Mouse (Mus musculus): Measurements from ENCODE around the gene Spata32. TPM values are rescaled to one million over a fixed set of nuclear protein-coding genes. Genes with fewer than 3 reads are reported as not detected.

The Spata32 gene
- polyA plus RNA-seq, 1 experiment from 2014 or later, result not detected

DNA sequence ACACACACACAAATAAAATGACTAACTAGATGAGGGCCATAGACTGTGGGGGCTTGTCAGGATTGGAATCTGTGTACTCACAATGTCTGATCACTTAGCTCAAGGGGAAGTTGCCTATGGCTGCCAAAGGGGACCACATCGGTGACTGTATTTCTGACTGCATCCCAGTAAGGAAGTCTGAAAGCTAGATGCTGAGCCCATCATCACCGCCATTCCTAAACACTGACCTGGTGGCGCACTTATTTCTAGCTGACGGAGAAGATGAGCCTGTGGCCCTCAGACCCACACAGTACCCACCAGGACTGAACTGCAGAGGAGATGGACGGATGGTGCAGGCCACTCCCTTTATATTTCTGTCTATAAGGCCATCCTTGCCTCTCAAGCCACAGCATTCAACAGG lies 41.8 kb upstream of the Spata32 start:
- no peaks in the 10 kb centered on the region for H3K9me3 ChIP-seq (replicated peaks; ENCODE audit: low read length)
- no peak overlapping the region for H3K9ac ChIP-seq (ENCODE audit: low read depth, low read length)
- peaks cover 33% of the 10 kb centered on the region for H3K4me1 ChIP-seq (replicated peaks; ENCODE audit: insufficient read depth, low read length)
- no peak overlapping the region for H3K4me2 ChIP-seq (ENCODE audit: low read length)
- TF ChIP-seq CTCF (IDR thresholded peaks at IDR 0.05; ENCODE audit: low read depth), result no peak
- H3K27ac ChIP-seq, result 0 out of 2 replicates have a peak overlapping the region, but pooled peaks have one; percentile 19
- 0 out of 2 replicates have a peak, but pooled peaks have one; percentile 8 for ATAC-seq (replicated peaks; ENCODE audit: low FRiP score, low read depth)
- no peaks in the 10 kb centered on the region for H3K27me3 ChIP-seq (ENCODE audit: insufficient read depth, low read length)
- DNase-seq (ENCODE audit: low spot score), result no peak
- no peak overlapping the region for H3K4me3 ChIP-seq (replicated peaks; ENCODE audit: low read depth, low read length)
- WGBS, result 86% methylated on average over 5 of the region's 5 CpGs
- H3K36me3 ChIP-seq (ENCODE audit: insufficient read depth, low read length), result no peaks in the 10 kb centered on the region

DNA sequence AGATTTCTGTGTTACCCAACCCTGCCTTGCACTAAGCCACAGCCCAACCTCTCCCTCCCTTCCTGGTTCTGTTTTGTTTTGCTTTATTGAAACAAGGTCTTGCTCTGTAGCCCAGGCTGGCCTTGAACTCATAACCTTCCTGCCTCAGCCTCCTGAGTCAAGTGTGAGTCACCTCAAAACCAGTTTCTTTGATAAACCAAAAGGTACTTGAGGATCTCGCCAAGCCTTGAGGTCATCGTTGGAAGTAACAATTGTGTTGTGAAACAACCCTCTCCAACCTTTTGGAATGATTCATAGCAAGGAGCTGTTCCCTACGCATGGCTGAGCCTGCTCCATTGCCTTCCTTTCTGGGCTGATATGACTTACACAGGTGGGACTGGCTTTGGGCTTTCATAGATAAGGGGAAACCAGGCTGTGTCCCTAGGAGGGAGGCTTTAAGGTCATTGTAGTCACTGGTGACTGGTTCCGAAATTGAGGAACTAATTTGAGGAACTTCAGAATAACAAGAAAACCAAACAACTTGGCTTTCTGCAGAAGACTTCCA lies 39.8 kb upstream of the Spata32 start:
- Histone ChIP-seq H3K27me3 (ENCODE audit: insufficient read depth, low read length) (no peaks in the 10 kb centered on the region), H3K4me1 (replicated peaks; ENCODE audit: insufficient read depth, low read length) (peaks cover 16% of the 10 kb centered on the region), H3K9ac (ENCODE audit: low read depth, low read length) (no peak overlapping the region), H3K9me3 (replicated peaks; ENCODE audit: low read length) (no peaks in the 10 kb centered on the region), H3K27ac (no peak overlapping the region), H3K36me3 (ENCODE audit: insufficient read depth, low read length) (no peaks in the 10 kb centered on the region), H3K4me2 (ENCODE audit: low read length) (no peak overlapping the region), H3K4me3 (replicated peaks; ENCODE audit: low read depth, low read length) (no peak overlapping the region)
- no peak for ATAC-seq (replicated peaks; ENCODE audit: low FRiP score, low read depth)
- no peak for TF ChIP-seq CTCF (IDR thresholded peaks at IDR 0.05; ENCODE audit: low read depth)
- WGBS, result 75% methylated on average over 4 of the region's 4 CpGs
- no peak for DNase-seq (ENCODE audit: low spot score)

DNA sequence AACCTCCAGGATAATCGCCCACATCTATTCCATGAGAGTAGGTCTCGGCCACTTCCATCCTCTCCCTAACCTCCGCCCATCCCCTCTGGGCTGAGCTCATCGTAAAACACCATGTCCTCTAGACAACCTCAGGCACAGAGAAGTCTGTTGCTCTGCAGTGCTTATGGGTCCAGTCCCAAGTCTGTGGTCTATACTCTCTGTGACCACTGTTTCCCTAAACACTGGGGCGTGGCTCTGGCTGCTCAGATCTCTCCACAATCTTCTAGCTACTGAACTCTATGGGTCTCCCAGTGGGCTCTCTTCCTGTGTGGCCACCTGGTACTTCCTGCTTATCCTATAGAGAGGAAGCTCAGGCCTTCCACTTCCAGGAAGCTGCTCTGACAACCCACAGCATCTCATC lies 35.4 kb upstream of the Spata32 start:
- H3K4me2 ChIP-seq (ENCODE audit: low read length), result no peak overlapping the region
- H3K4me3 ChIP-seq (replicated peaks; ENCODE audit: low read depth, low read length), result no peak overlapping the region
- no peak for DNase-seq (ENCODE audit: low spot score)
- H3K36me3 ChIP-seq (ENCODE audit: insufficient read depth, low read length), result no peaks in the 10 kb centered on the region
- TF ChIP-seq CTCF (IDR thresholded peaks at IDR 0.05; ENCODE audit: low read depth), result no peak
- H3K4me1 ChIP-seq (replicated peaks; ENCODE audit: insufficient read depth, low read length), result no peaks in the 10 kb centered on the region; the same call in 1 of the 2 replicates
- H3K27me3 ChIP-seq (ENCODE audit: insufficient read depth, low read length), result no peaks in the 10 kb centered on the region
- 72% methylated on average over 5 of the region's 5 CpGs for WGBS
- no peak overlapping the region for H3K9ac ChIP-seq (ENCODE audit: low read depth, low read length)
- no peak overlapping the region for H3K27ac ChIP-seq
- no peaks in the 10 kb centered on the region for H3K9me3 ChIP-seq (replicated peaks; ENCODE audit: low read length)
- no peak for ATAC-seq (replicated peaks; ENCODE audit: low FRiP score, low read depth)

DNA sequence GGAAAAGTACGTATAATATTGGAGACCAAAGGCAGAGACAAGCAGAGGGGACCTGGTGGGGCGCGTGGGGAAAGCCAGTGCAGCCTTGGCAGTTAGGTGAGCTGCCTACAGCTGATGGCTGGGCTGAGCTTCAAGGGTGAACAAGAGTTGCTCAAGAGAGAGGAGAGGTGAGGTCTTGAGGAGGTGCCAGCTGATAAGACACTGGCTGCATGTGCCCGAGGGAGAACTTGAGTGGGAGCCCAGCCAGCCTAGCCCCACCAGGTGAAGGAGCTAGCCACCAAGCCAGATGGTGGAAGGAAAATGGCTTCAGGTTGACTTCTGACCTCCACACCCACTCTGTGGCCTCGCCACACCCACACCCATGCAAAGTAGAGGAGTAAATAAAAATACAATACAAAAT lies 34.1 kb upstream of the Spata32 start:
- Histone ChIP-seq H3K36me3 (ENCODE audit: insufficient read depth, low read length) (no peaks in the 10 kb centered on the region), H3K4me3 (replicated peaks; ENCODE audit: low read depth, low read length) (no peak overlapping the region), H3K4me2 (ENCODE audit: low read length) (no peak overlapping the region), H3K4me1 (replicated peaks; ENCODE audit: insufficient read depth, low read length) (peaks cover 8% of the 10 kb centered on the region), H3K27me3 (ENCODE audit: insufficient read depth, low read length) (no peaks in the 10 kb centered on the region), H3K9me3 (replicated peaks; ENCODE audit: low read length) (no peaks in the 10 kb centered on the region), H3K9ac (ENCODE audit: low read depth, low read length) (no peak overlapping the region), H3K27ac (no peak overlapping the region)
- no peak for TF ChIP-seq CTCF (IDR thresholded peaks at IDR 0.05; ENCODE audit: low read depth)
- no peak for DNase-seq (ENCODE audit: low spot score)
- WGBS, result 84% methylated on average over 5 of the region's 5 CpGs
- no peak for ATAC-seq (replicated peaks; ENCODE audit: low FRiP score, low read depth)

DNA sequence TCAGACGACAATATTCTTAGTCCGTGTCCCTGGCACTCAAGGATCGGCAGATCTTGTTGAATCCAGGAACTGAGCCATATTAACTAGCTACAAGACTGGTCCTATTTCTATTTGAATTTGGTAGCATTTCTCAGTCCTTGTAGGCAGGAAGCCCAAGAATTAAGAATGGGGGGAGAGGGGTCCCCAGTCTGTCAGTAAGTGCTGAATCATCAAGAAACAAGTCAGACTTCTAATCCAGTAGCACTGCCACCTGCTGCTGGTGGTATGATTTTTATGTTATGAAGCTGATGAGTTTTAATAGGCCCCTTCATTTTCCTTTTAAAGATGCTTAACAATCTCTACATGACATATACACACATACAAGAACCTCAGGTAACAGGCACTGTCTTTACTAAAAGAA lies 32.1 kb upstream of the Spata32 start:
- WGBS, result 94% methylated on average over 3 of the region's 3 CpGs
- no peak overlapping the region for H3K9ac ChIP-seq (ENCODE audit: low read depth, low read length)
- TF ChIP-seq CTCF (IDR thresholded peaks at IDR 0.05; ENCODE audit: low read depth), result no peak
- H3K27ac ChIP-seq, result no peak overlapping the region
- no peak overlapping the region for H3K4me3 ChIP-seq (replicated peaks; ENCODE audit: low read depth, low read length)
- H3K4me2 ChIP-seq (ENCODE audit: low read length), result no peak overlapping the region
- no peaks in the 10 kb centered on the region for H3K27me3 ChIP-seq (ENCODE audit: insufficient read depth, low read length)
- ATAC-seq (replicated peaks; ENCODE audit: low FRiP score, low read depth) (no peak), DNase-seq (ENCODE audit: low spot score) (no peak)
- H3K9me3 ChIP-seq (replicated peaks; ENCODE audit: low read length), result no peaks in the 10 kb centered on the region
- peaks cover 21% of the 10 kb centered on the region for H3K4me1 ChIP-seq (replicated peaks; ENCODE audit: insufficient read depth, low read length)
- no peaks in the 10 kb centered on the region for H3K36me3 ChIP-seq (ENCODE audit: insufficient read depth, low read length)

DNA sequence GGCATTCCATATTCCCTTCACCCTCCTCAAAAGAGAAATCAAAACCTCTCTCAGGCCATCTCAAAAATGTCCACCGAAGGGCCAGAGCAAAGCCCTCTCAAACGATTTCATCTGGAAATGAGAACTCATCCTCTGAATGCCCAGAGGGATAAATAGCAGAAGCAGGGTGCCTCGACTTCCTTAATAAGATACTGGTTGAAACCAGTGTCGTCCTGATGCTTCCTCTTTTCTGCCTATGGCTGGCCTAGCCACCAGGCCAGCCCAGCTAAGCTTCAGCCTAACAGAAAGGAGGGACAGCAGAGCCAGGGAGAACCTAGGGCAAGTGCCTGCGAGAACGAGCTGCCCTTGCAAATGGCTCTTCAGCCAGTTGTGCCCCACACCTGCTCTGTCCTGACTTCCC lies 31.3 kb upstream of the Spata32 start:
- Histone ChIP-seq H3K36me3 (ENCODE audit: insufficient read depth, low read length) (no peaks in the 10 kb centered on the region), H3K4me2 (ENCODE audit: low read length) (no peak overlapping the region), H3K4me1 (replicated peaks; ENCODE audit: insufficient read depth, low read length) (peaks cover 21% of the 10 kb centered on the region), H3K27me3 (ENCODE audit: insufficient read depth, low read length) (no peaks in the 10 kb centered on the region), H3K27ac (no peak overlapping the region; the same call in 1 of the 2 replicates), H3K9me3 (replicated peaks; ENCODE audit: low read length) (no peaks in the 10 kb centered on the region), H3K9ac (ENCODE audit: low read depth, low read length) (no peak overlapping the region), H3K4me3 (replicated peaks; ENCODE audit: low read depth, low read length) (no peak overlapping the region)
- ATAC-seq (replicated peaks; ENCODE audit: low FRiP score, low read depth) (no peak), DNase-seq (ENCODE audit: low spot score) (no peak)
- no peak for TF ChIP-seq CTCF (IDR thresholded peaks at IDR 0.05; ENCODE audit: low read depth)
- WGBS, result 75% methylated on average over 6 of the region's 6 CpGs

DNA sequence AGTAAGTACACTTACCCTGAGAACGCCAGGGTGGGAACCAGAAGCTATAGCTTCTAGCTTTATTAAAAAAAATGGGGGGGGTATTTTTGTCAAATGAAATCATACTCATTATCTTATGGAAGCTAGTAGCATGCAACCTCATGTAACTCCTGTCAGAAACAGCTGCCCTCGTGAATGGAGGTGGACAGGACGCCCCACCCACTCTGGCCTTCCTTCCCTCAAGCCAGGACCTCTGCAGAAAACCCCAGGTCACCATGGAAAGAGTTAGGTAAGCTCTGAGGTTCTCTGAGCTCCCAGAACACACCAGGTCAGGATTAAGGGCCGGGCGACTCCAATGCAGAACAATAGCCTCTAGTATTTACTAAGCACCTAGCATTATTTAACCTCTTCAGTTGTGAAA lies 30.6 kb upstream of the Spata32 start:
- H3K4me3 ChIP-seq (replicated peaks; ENCODE audit: low read depth, low read length), result no peak overlapping the region
- DNase-seq (ENCODE audit: low spot score), result no peak
- TF ChIP-seq CTCF (IDR thresholded peaks at IDR 0.05; ENCODE audit: low read depth), result no peak

More for the DNA sequence above, 30.6 kb upstream of the Spata32 start:
- H3K4me2 ChIP-seq (ENCODE audit: low read length), result no peak overlapping the region
- WGBS, result 72% methylated on average over 5 of the region's 5 CpGs
- no peak overlapping the region; the same call in 1 of the 2 replicates for H3K27ac ChIP-seq
- no peaks in the 10 kb centered on the region for H3K27me3 ChIP-seq (ENCODE audit: insufficient read depth, low read length)
- no peaks in the 10 kb centered on the region for H3K9me3 ChIP-seq (replicated peaks; ENCODE audit: low read length)
- 0 out of 2 replicates have a peak, but pooled peaks cover 4% of the 10 kb centered on the region for H3K36me3 ChIP-seq (ENCODE audit: insufficient read depth, low read length)
- H3K9ac ChIP-seq (ENCODE audit: low read depth, low read length), result no peak overlapping the region
- H3K4me1 ChIP-seq (replicated peaks; ENCODE audit: insufficient read depth, low read length), result peaks cover 21% of the 10 kb centered on the region
- ATAC-seq (replicated peaks; ENCODE audit: low FRiP score, low read depth), result no peak
